Mouse (Mus musculus) C3H10T1/2 (cell line): Measurements from ENCODE around the gene Olfr624. TPM values are rescaled to one million over a fixed set of nuclear protein-coding genes. Genes with fewer than 3 reads are reported as not detected.

Experiments used
- polyA plus RNA-seq, 2 experiments: library from polyadenylated mRNA; unstranded; fragments of >200 nt; fragmentation: generic; extraction: Trizol; gene quantifications; one replicate each; pipeline ENCODE4 v1.2.1; 2012; ENCODE audit warnings: missing spikeins in 2 of 2

Gene Olfr624
- not detected for polyA plus RNA-seq

GRCm38 (mm10) chr7:103671091-103671490, at the start of gene Olfr624:
Gene Olfr624, minus strand, starts transcription at chr7:103671191.

GRCm38 (mm10) chr7:103714371-103714770, 43.4 kb upstream of the Olfr624 start, which contains the start of gene Olfr243:
Gene Olfr243, plus strand, starts transcription at chr7:103714671.

DNA sequence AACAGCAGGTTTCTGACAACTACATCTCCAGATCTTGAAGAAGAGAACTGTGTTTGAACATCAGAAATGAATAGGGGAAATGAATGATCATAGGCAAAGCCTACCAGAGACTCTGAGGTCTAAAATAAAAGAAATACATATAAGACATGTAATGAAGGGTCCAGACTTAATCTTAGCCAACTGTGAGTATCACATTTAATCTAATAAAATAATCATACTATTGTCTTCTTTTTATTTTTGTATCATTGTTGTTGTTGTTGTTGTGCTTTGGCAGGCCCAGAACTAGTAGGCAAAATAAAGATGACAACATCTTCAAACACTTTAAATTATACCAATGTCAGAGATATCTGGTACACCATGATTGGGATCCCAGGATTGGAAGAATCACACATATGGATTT, 11.4 kb upstream of the Olfr624 start, which contains the start of gene Olfr625-ps1:
TSS of gene Olfr625-ps1 (plus strand) at position 301 of the 400 bp plus-strand sequence.

DNA sequence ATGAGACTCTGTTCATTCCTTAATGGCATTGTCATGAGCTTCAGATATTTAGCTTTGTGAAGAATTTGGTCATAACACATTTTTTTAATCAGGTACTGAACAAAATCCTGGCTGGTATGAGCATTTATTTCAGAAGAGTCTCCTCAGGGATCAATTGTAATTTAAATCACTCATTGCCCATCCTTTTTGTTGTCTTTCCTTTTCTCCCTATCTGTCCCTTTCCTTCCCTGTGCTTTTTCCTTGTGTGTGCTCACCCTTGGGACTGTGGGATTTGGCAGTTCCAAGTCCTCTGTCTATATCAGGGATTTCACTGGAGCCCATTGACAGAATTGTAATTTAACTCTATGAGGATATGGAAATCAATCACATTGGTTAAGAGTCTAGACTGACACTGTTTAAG, 7.4 kb downstream of the Olfr624 start, which contains the start of gene Olfr623:
TSS of gene Olfr623 (minus strand) at position 101 of the 400 bp plus-strand sequence.

GRCm38 (mm10) chr7:103642602-103643001, 28.4 kb downstream of the Olfr624 start, which contains the start of gene Olfr622:
Gene Olfr622, minus strand, starts transcription at chr7:103642702.

Other genes with a start within 250 kb of the Olfr624 start
- gene Olfr605, start 225.8 kb downstream of the Olfr624 start, polyA plus RNA-seq: not detected
- not detected for gene Olfr606, start 222.1 kb downstream of the Olfr624 start, polyA plus RNA-seq
- not detected for gene Olfr607, start 207.0 kb downstream of the Olfr624 start, polyA plus RNA-seq
- gene Olfr608, start 201.3 kb downstream of the Olfr624 start, polyA plus RNA-seq: not detected
- gene Olfr609, start 173.1 kb downstream of the Olfr624 start, polyA plus RNA-seq: not detected
- gene Olfr610, start 159.1 kb downstream of the Olfr624 start, polyA plus RNA-seq: not detected
- not detected for gene Olfr611, start 150.3 kb downstream of the Olfr624 start, polyA plus RNA-seq
- gene Olfr612, start 128.5 kb downstream of the Olfr624 start, polyA plus RNA-seq: not detected
- gene Olfr613, start 123.1 kb downstream of the Olfr624 start, polyA plus RNA-seq: not detected
- not detected for gene Olfr615, start 115.1 kb downstream of the Olfr624 start, polyA plus RNA-seq
- not detected for gene Olfr616, start 102.0 kb downstream of the Olfr624 start, polyA plus RNA-seq
- gene Olfr617, start 98.1 kb downstream of the Olfr624 start, polyA plus RNA-seq: not detected
- not detected for gene Olfr618, start 81.1 kb downstream of the Olfr624 start, polyA plus RNA-seq
- gene Olfr619, start 70.6 kb downstream of the Olfr624 start, polyA plus RNA-seq: not detected
- not detected for gene Olfr620, start 58.7 kb downstream of the Olfr624 start, polyA plus RNA-seq
- gene Olfr622, start 28.5 kb downstream of the Olfr624 start, polyA plus RNA-seq: not detected
- gene Olfr623, start 7.5 kb downstream of the Olfr624 start, polyA plus RNA-seq: not detected
- gene Olfr625-ps1, start 11.5 kb upstream of the Olfr624 start, polyA plus RNA-seq: not detected
- gene Olfr243, start 43.5 kb upstream of the Olfr624 start, polyA plus RNA-seq: not detected
- gene Olfr628, start 59.2 kb upstream of the Olfr624 start, polyA plus RNA-seq: not detected
- not detected for gene Olfr629, start 73.8 kb upstream of the Olfr624 start, polyA plus RNA-seq
- gene Olfr630, start 86.1 kb upstream of the Olfr624 start, polyA plus RNA-seq: not detected
- not detected for gene Olfr69, start 100.4 kb upstream of the Olfr624 start, polyA plus RNA-seq
- not detected for gene Olfr68, start 108.5 kb upstream of the Olfr624 start, polyA plus RNA-seq
- gene Olfr67, start 120.6 kb upstream of the Olfr624 start, polyA plus RNA-seq: not detected
- not detected for gene Hbb-bt, start 142.8 kb upstream of the Olfr624 start, polyA plus RNA-seq
- not detected for gene Hbb-bs, start 156.9 kb upstream of the Olfr624 start, polyA plus RNA-seq
- not detected for gene Hbb-bh2, start 169.3 kb upstream of the Olfr624 start, polyA plus RNA-seq
- under 1 TPM; 0.08 to 0.97 TPM for gene Hbb-bh1, start 172.0 kb upstream of the Olfr624 start, polyA plus RNA-seq
- gene Hbb-y, start 182.0 kb upstream of the Olfr624 start, polyA plus RNA-seq: under 1 TPM in 1 of 2 experiments, not detected in 1; 0.06 TPM
- gene Olfr66, start 215.1 kb upstream of the Olfr624 start, polyA plus RNA-seq: not detected
- not detected for gene Olfr64, start 223.3 kb upstream of the Olfr624 start, polyA plus RNA-seq
- gene Olfr65, start 232.3 kb upstream of the Olfr624 start, polyA plus RNA-seq: under 1 TPM in 1 of 2 experiments, not detected in 1; 0.05 TPM